Mouse (Mus musculus): ENCODE measurements around the gene Phrf1. TPM values are rescaled to one million over a fixed set of nuclear protein-coding genes. Genes with fewer than 3 reads are reported as not detected.
A peak's percentile ranks its signal among the peaks of the same experiment; 100 is the strongest.
"Not testable (repeated sequence)": the region's sequence is repeated elsewhere in the genome, so short reads cannot be mapped to it uniquely, and the experiment has no call there.

Phrf1 gene
- polyA plus RNA-seq, 1 experiment from 2014 or later: 85.4 TPM

GRCm38 (mm10) chr7:141231551-141231950 lies 3.0 kb downstream of the Phrf1 start:
- H3K4me1 ChIP-seq (ENCODE audit: insufficient read depth): peaks cover 10% of the 10 kb centered on the region
- no peak overlapping the region for H3K9ac ChIP-seq
- H3K4me2 ChIP-seq: no peak overlapping the region
- H3K4me3 ChIP-seq (ENCODE audit: low read depth, low read length): no peak overlapping the region
- ATAC-seq (ENCODE audit: insufficient read depth) (no peak), DNase-seq (no peak)
- H3K36me3 ChIP-seq (ENCODE audit: insufficient read depth): peaks cover 61% of the 10 kb centered on the region
- no peak for TF ChIP-seq CTCF (IDR thresholded peaks at IDR 0.05; ENCODE audit: low read depth)
- no peak overlapping the region for H3K27ac ChIP-seq (ENCODE audit: low read depth)
- H3K27me3 ChIP-seq (ENCODE audit: insufficient read depth, low read length): no peaks in the 10 kb centered on the region
- 90% methylated on average over 9 of the region's 10 CpGs for WGBS
- H3K9me3 ChIP-seq (ENCODE audit: low read depth, low read length): no peaks in the 10 kb centered on the region

- not testable (repeated sequence) for ATAC-seq (ENCODE audit: insufficient read depth); H3K27ac ChIP-seq (ENCODE audit: low read depth); DNase-seq; H3K4me3 ChIP-seq (ENCODE audit: low read depth, low read length); H3K4me1 ChIP-seq (ENCODE audit: insufficient read depth); H3K9me3 ChIP-seq (ENCODE audit: low read depth, low read length); H3K9ac ChIP-seq; H3K4me2 ChIP-seq; H3K27me3 ChIP-seq (ENCODE audit: insufficient read depth, low read length)
- 78% methylated on average over 4 of the region's 4 CpGs for WGBS
- H3K36me3 ChIP-seq (ENCODE audit: insufficient read depth): peaks cover 94% of the 10 kb centered on the region
Measured at GRCm38 (mm10) chr7:141250486-141250885, 21.9 kb downstream of the Phrf1 start.

- no peak for TF ChIP-seq CTCF (IDR thresholded peaks at IDR 0.05; ENCODE audit: low read depth)
- H3K4me1 ChIP-seq (ENCODE audit: insufficient read depth): no peaks in the 10 kb centered on the region
- no peak for ATAC-seq (ENCODE audit: insufficient read depth)
Measured at GRCm38 (mm10) chr7:141256159-141256558, 27.6 kb downstream of the Phrf1 start.

GRCm38 (mm10) chr7:141261480-141261879 lies 32.9 kb downstream of the Phrf1 start:
- no peak overlapping the region for H3K9ac ChIP-seq
- no peak overlapping the region for H3K4me3 ChIP-seq (ENCODE audit: low read depth, low read length)
- DNase-seq (no peak), ATAC-seq (ENCODE audit: insufficient read depth) (no peak)
- H3K27me3 ChIP-seq (ENCODE audit: insufficient read depth, low read length): no peaks in the 10 kb centered on the region
- WGBS: 86% methylated on average over 3 of the region's 3 CpGs
- peaks cover 80% of the 10 kb centered on the region for H3K36me3 ChIP-seq (ENCODE audit: insufficient read depth)
- no peaks in the 10 kb centered on the region for H3K4me1 ChIP-seq (ENCODE audit: insufficient read depth)
- TF ChIP-seq CTCF (IDR thresholded peaks at IDR 0.05; ENCODE audit: low read depth): no peak
- no peak overlapping the region for H3K4me2 ChIP-seq
- no peaks in the 10 kb centered on the region for H3K9me3 ChIP-seq (ENCODE audit: low read depth, low read length)
- H3K27ac ChIP-seq (ENCODE audit: low read depth): no peak overlapping the region

More at GRCm38 (mm10) chr7:141256159-141256558, 27.6 kb downstream of the Phrf1 start:
- peaks cover 96% of the 10 kb centered on the region for H3K36me3 ChIP-seq (ENCODE audit: insufficient read depth)
- no peak overlapping the region for H3K4me3 ChIP-seq (ENCODE audit: low read depth, low read length)
- DNase-seq: no peak
- H3K9ac ChIP-seq: no peak overlapping the region
- H3K27me3 ChIP-seq (ENCODE audit: insufficient read depth, low read length): no peaks in the 10 kb centered on the region
- 91% methylated on average over 10 of the region's 10 CpGs for WGBS
- no peak overlapping the region for H3K4me2 ChIP-seq
- no peak overlapping the region for H3K27ac ChIP-seq (ENCODE audit: low read depth)
- H3K9me3 ChIP-seq (ENCODE audit: low read depth, low read length): no peaks in the 10 kb centered on the region

GRCm38 (mm10) chr7:141263640-141264039 lies 35.1 kb downstream of the Phrf1 start:
- no peak overlapping the region for H3K27ac ChIP-seq (ENCODE audit: low read depth)
- no peak for TF ChIP-seq CTCF (IDR thresholded peaks at IDR 0.05; ENCODE audit: low read depth)
- WGBS: 82% methylated on average over 13 of the region's 13 CpGs
- no peak overlapping the region for H3K9ac ChIP-seq
- ATAC-seq (ENCODE audit: insufficient read depth) (no peak), DNase-seq (no peak)
- H3K9me3 ChIP-seq (ENCODE audit: low read depth, low read length): no peaks in the 10 kb centered on the region
- H3K4me2 ChIP-seq: no peak overlapping the region
- H3K4me1 ChIP-seq (ENCODE audit: insufficient read depth): no peaks in the 10 kb centered on the region
- no peaks in the 10 kb centered on the region for H3K27me3 ChIP-seq (ENCODE audit: insufficient read depth, low read length)
- peaks cover 58% of the 10 kb centered on the region for H3K36me3 ChIP-seq (ENCODE audit: insufficient read depth)
- H3K4me3 ChIP-seq (ENCODE audit: low read depth, low read length): no peak overlapping the region

GRCm38 (mm10) chr7:141264041-141264700 lies 35.6 kb downstream of the Phrf1 start:
- Histone ChIP-seq H3K4me1 (ENCODE audit: insufficient read depth) (no peaks in the 10 kb centered on the region), H3K36me3 (ENCODE audit: insufficient read depth) (peaks cover 53% of the 10 kb centered on the region), H3K4me3 (ENCODE audit: low read depth, low read length) (no peak overlapping the region), H3K9ac (no peak overlapping the region), H3K27me3 (ENCODE audit: insufficient read depth, low read length) (no peaks in the 10 kb centered on the region), H3K27ac (ENCODE audit: low read depth) (no peak overlapping the region), H3K9me3 (ENCODE audit: low read depth, low read length) (no peaks in the 10 kb centered on the region), H3K4me2 (no peak overlapping the region)
- DNase-seq: no peak
- TF ChIP-seq CTCF (IDR thresholded peaks at IDR 0.05; ENCODE audit: low read depth): no peak
- WGBS: 74% methylated on average over 11 of the region's 11 CpGs
- no peak for ATAC-seq (ENCODE audit: insufficient read depth)

GRCm38 (mm10) chr7:141264761-141265410 lies 36.3 kb downstream of the Phrf1 start:
- no peaks in the 10 kb centered on the region for H3K9me3 ChIP-seq (ENCODE audit: low read depth, low read length)
- H3K27me3 ChIP-seq (ENCODE audit: insufficient read depth, low read length): no peaks in the 10 kb centered on the region
- peaks cover 46% of the 10 kb centered on the region for H3K36me3 ChIP-seq (ENCODE audit: insufficient read depth)
- H3K27ac ChIP-seq (ENCODE audit: low read depth): no peak overlapping the region
- peak; percentile 69 for TF ChIP-seq CTCF (IDR thresholded peaks at IDR 0.05; ENCODE audit: low read depth)
- H3K4me1 ChIP-seq (ENCODE audit: insufficient read depth): no peaks in the 10 kb centered on the region
- ATAC-seq (ENCODE audit: insufficient read depth) (peak; percentile 55; the same call in 1 of the 2 replicates), DNase-seq (peak; percentile 67)
- peak overlapping the region; percentile 75 for H3K4me2 ChIP-seq
- 29% methylated on average over 12 of the region's 12 CpGs for WGBS
- H3K9ac ChIP-seq: no peak overlapping the region
- H3K4me3 ChIP-seq (ENCODE audit: low read depth, low read length): no peak overlapping the region

Data from lung, embryonic 14.5 days (tissue).